Mouse (Mus musculus) right cerebral cortex, postnatal 36 days (tissue): Measurements from ENCODE around the gene Sp7.
"Not testable (repeated sequence)": the region's sequence is repeated elsewhere in the genome, so short reads cannot be mapped to it uniquely, and the experiment has no call there.

Experiments
- DNase-seq, 2 experiments: peaks; one replicate each; pipeline ENCODE4 v3.0.0; 2022; ENCODE audit warnings: low spot score in 2 of 2, mixed read lengths in 1 of 2

The Sp7 gene

DNA sequence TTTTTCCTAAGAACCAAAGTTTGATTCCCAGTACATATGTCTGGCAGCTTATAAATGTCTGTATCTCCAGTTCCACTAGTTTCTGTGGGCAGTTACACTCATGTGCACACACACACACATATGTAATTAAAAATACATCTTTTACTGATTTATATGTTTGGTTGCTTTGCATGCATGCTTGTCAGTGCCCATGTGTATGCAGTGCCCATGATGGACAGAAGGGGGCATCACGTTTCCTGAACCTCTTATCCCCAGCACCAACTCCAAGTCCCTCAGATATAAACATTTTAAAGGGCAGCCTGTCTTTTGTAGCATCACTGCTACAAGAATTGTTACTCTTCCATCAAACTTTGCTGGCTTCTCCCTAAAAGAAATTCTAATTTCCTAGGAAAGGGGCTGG lies 25.4 kb downstream of the Sp7 start:
- DNase-seq, result no peak

DNA sequence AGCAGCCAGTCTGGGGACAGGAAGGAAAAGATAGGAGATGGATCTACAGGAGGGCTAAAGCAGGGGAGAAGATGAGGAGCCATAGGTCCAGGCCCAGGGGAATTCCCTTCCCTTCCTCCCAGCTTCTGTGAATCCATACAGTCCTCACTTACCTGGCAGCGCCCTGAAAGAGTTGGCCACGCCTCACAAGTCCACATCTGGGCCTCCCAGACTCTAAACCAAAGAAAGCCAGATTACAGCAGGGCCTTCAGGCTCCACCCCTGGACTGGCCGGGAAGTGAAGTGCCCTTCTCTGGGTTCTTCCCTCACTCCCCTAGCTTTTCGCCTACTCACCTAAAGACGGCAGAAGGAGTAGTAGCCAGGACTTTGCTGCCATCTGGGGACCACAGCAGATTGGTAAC lies 27.4 kb downstream of the Sp7 start:
- no peak for DNase-seq

DNA sequence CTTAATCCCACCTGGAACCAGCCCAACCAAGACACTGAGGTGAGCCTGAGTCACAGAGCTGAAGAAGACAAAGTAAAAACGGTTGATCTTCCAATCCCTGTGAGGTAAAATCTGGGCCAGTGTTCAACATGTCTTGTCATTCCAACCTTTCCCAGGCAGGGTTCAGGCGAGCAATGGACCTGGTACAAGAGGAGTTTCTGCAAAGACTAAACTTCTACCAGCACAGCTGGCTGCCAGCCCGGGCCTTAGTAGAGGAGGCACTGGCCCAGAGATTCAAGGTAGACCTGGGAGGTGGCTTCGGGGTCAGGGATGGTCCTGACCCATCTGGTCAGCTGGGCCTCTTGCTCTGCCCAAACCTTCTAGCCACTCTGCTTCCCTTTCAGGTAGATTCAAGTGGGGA lies 30.0 kb downstream of the Sp7 start:
- no peak for DNase-seq

DNA sequence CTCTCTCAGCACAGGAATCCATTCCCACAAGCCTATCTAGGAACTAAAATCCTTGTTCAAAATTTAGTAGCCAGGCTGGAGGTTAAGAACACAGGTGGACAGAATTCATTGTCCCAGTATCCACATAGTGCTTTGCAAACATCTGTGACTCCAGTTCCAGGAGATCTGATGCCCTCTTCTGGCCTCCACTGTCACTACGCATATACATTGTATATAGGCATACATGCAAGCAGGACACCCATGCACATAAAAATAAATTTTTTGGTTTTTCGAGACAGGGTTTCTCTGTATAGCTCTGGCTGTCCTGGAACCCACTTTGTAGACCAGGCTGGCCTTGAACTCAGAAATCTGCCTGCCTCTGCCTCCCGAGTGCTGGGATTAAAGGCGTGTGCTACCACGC lies 31.1 kb downstream of the Sp7 start:
- not testable (repeated sequence) for DNase-seq

DNA sequence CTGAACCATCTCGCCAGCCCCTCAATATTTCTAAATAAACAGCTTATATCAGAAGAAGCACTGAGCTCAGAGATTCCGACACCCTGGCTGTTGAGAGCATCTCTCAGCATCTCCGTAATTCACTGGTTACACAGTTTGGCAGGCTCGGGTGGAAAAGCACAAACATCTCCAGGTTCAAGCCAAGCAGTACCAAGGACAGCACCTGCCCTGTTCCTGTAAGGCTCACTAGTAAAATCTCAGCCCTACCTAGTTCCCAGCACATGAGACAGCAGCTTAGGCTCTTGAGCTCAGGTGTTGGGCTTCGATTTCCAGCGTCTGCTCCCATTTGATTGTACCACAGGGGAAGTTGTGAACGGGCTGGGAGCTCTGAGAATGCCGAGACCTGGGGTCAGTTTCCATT lies 31.7 kb downstream of the Sp7 start:
- no peak for DNase-seq

DNA sequence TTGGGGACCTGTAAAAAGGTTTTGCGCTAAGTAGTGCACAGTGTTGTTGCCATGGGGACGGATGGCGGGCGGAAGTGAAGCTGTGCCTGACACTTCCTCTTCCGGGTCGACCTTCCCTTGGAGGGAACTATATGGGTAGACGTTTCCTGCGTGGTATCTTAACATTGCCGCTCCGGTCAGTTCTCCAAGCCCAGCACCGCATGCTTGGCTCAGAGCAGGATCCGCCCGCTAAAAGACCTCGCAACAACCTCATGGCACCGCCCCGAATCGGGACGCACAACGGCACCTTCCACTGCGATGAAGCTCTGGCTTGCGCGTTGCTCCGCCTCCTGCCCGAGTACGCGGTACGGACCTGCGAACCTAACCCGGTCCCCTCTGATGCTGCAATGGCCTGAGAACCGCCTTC lies 35.4 kb downstream of the Sp7 start, which contains the start of gene Myg1:
TSS of gene Myg1 (plus strand) at position 100 of the 406 bp plus-strand sequence.
- peak; percentile 71 to 80 for DNase-seq

DNA sequence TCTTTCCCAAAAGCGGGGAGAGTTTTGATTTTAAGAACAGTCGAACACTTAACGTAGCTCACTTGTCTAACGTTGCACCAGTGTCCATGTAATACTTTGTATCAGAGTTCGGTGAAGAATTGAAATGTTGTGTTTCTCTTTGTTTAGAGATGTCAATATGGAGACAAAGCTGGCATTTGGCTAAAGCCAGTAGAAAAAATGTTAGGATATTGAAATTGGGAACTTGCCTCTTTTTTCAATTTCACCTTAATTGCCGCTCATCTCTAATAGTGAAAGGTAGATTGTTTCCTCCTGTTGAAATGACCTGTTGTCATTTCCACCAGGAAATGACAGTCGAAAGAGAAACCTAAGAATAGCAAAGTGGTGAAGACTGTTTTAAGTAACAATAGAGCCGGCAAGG lies 40.1 kb downstream of the Sp7 start:
- DNase-seq, result no peak

DNA sequence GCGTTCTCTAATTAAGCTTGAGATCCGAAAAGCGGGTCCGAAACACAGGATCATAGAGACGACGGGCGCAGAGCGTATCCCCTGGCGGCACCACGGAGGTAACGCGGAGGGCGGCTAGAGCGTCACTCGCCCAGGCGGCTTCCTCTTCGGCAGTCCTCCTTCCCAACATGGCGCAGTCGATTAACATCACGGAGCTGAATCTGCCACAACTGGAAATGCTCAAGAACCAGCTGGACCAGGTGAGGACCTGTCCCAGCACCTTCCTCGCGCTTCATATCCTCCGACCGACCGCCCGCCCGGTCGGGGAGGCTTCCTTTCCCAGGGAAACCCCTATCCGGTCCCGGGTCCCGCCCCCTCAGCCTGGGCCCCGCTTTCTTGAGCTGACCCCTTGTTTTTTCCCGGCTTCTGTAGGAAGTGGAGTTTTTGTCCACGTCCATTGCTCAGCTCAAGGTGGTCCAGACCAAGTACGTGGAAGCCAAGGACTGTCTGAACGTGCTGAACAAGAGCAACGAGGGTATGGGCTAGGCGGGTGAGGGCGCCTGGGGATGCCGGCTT lies 40.9 kb downstream of the Sp7 start, which contains the start of gene Pfdn5:
TSS of gene Pfdn5 (plus strand) at position 95 of the 555 bp plus-strand sequence.
- peak; percentile 78 to 84 for DNase-seq

DNA sequence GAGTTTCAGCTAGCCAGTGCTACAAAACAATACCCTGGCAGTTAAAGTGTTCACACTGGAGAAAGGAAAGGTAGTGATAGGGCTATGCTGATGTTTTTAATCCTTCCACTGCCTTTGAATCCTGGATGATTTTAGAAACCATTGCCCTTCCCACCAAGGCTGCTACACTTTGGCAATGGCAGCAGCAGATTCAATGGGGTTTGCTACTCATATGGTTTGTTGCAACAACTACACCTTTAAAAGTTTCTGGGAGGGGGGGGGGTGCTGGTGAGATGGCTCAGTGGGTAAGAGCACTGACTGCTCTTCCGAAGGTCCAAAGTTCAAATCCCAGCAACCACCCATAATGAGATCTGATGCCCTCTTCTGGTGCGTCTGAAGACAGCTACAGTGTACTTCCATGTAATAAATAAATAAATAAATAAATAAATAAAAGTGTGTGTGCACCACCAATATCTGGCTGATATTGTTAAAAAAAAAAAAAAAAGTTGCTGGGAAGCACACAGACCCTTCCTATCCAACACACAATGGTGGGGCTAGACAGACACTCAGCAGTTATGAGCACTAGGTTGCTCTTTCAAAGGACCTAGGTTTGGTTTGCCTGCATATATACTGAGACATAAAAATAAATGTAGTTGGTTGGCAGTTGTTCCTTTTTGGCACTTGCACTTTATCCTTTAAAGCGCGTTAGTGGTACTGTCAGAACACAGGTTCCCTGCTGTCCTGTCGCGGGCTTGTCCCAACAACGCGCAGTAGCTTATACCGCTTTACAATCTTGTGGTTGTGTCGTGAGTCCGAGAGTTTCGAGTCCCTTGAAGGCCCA lies 42.1 kb downstream of the Sp7 start:
- DNase-seq, result no peak

DNA sequence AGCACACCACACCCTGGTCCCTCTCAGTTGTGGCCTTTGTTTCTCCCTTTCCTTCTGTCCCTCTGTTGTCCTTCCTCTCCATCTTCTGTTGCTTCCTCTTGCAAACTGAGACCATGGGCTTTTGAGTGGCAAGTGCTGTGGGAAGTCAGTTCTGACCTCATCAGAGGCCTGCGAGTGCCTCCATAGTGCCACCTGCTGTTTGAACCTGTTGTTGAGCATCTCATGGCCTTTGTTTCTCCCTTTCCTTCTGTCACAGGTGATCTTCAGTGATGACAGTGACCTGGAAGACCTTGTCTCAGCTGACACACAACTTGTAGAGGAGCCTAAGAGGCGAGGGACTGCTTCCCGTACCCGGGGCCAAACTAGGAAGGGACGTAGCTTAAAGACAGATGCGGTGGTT lies 50.7 kb downstream of the Sp7 start:
- DNase-seq, result peak in 1 of 2 experiments; percentile 32

DNA sequence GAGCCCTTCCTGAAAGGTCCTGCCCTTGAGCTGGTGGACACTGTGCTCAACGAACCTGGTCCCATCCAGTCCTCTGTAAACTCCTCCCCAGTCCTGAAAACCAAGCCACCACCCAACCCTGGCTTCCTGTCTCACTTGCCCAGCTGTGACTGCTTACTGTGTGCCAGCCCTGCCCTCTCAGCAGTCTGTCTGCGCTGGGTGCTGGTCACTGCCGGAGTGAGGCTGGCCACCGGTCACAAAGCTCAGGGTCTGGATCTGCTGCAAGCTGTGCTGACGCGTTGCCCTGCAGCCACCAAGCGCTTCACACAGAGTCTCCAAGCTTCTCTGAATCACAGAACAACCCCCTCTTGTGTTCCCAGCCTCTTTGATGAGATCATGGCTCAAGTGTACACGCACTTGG lies 51.7 kb downstream of the Sp7 start:
- peak in 1 of 2 experiments; percentile 21 for DNase-seq

DNA sequence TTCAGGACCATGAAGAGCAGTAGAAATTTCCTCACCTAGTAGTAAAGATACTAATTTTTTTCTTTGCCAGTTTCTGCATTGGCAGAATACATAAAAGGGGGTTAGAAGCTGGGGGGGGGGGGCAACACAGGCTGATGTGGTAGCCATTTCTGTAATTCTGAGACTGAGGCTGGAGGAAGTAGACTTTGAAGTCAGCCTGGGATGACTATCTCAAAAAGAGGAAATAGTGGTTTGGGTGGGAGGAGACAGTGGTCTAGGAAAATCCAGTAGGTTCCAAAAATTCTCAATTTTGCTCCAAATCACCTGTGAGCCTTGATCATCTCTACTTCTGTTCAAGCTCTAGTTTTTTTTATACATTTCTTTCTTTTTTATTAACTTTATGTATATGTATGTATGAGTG lies 55.5 kb downstream of the Sp7 start:
- no peak for DNase-seq

DNA sequence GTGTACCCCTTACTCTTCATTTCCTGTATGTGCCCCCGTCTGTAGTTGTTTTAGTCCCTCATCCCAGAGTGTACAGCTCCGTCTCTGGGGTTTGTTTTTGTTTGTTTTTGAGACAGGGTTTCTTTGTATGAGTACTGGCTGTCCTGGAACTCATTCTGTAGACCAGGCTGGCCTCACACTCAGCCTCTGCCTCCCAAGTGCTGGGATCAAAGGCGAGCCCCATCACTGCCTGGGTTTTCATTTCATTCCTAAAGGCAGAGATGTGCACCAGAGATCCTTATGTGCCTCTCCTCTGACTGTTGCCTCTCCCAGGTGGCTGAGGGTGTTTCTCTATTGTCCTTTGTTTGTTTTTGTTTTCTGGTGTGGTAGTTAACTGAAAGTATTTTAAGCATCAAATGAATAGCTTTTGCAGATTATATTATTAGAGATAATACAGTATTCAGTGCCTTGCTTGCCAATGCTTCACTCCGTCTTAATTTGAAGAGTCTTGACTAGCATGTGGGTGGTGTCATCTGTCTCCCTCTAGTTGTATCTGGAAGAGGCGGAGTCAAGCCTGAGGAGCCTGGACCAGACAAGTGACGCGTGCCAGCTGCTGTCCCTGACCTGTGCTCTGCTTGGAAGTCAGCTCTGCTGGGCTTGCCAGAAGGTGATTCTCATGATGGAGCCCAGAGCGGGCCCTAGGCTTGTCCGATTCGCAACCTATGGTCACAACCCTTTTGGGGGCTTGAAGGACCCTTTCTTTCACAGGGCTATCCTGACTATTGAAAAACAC lies 56.7 kb downstream of the Sp7 start:
- DNase-seq, result no peak

DNA sequence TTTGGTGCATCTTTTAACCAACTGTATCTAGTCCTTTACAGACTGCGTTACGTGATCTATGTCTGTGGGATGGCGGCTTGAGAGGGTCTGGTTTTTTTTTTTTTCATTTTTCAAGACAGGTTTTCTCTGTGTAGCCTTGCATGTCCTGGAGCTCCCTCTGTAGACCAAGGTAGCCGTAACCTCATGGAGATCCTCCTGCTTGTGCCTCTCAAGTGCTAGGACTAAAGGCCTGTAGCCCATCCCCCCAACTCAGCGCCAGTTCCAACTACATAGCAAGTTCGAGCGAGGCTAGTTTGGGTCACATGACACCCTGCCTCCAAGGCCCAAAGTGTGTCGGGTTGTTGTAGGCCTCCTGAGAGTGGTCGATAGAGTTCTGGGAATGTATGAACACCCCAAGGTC lies 58.3 kb downstream of the Sp7 start:
- no peak for DNase-seq
